Mouse (Mus musculus): ENCODE data around the gene Vmn1r213.

The Vmn1r213 gene

DNA sequence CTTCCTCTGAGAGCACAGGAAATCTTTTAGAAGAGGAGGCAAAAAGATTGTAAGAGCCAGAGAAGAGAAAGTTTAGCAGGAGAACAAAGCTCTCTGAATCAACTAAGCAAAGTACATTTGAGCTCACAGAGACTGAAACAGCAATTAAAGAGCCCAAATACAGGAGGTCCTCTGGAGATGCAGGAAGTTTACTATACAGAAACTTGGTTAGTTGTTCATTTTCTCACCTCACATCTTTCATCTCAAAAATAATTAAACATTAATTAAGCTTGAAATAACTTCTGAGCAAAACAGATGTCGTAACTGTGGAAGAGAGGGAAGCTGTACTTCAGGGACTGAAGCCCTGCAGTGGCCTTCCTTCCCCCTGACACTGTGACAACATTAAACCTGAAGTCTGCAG, at the start of gene Vmn1r213:
TSS of gene Vmn1r213 (plus strand) at position 301 of the 400 bp plus-strand sequence.
- no peak for DNase-seq (ENCODE audit: low spot score)

DNA sequence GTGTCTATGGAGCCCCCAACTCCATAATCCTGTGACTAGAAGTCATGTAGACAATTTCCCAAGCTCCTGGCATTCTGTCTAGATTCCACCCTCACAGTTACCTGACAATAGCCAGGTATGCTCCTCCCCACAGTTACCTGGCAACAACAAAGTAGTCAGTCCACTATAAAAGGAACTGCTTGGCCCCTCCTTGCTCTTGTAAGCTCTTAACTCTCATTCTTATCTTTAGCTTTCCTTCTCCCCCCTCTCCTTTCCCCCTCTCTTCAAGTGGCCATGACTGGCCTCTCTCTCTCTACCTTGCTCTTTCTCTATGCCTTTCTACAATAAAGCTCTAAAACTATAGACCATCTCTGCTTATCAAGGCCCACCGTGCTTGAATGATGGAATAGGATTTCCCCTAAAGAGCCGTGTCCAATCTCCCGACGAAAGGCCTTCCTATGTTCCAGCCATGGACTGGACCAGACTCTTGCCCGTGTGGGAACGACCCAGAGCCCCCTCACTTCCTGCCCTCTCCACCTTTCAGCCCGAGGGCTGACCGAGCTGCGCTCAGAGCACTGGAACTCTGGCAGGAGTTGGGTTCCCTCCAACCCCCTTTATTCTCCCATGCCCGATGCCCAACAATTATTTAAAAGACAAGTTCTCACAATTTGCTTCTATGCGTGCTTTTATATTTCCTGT, 17.1 kb upstream of the Vmn1r213 start:
- DNase-seq (ENCODE audit: low spot score): no peak

DNA sequence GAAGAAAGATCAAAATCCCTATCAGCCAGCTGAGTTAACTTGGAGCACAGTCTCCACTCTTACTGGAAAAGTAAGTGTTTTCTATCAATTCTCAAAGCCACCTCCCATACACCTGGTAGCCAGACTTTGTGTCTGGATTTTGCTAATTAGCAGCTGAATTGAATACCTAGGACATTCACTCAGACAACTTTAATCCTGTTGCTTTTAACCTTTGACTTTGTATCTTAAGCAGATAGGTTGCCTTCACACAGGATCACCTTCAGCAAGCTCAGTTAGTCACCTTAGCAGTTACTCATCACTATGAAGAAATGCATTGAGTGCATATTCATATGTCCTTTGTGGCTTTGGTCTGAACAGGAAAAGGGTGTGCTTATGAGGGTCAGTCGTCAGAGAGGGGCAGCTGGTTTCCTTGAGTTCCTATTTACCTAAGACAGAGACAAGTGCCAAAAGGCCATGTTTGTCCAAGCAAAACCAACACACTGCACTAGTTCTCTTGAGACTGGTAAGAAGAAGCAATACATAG, 15.2 kb upstream of the Vmn1r213 start:
- no peak for DNase-seq (ENCODE audit: low spot score)

DNA sequence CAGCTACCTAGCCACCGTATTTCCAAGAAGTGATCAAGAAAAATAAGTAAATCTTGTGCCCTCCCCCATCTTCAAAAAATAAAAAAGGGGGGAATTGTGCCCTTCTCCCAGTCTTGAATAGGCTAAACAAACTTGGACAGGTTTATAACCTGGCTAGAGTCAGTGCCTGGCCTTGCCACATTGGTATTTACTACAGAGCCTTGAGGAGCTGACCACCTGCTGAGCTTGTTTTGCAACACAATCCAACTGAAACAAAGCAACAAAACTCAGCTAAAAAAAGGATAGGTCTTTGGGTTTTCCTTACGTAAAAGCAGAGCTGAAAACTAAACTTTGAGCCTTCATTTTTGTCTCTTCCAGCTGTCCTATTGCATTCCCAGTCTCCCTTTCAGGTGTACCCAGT, 14.7 kb upstream of the Vmn1r213 start:
- DNase-seq (ENCODE audit: low spot score): no peak

DNA sequence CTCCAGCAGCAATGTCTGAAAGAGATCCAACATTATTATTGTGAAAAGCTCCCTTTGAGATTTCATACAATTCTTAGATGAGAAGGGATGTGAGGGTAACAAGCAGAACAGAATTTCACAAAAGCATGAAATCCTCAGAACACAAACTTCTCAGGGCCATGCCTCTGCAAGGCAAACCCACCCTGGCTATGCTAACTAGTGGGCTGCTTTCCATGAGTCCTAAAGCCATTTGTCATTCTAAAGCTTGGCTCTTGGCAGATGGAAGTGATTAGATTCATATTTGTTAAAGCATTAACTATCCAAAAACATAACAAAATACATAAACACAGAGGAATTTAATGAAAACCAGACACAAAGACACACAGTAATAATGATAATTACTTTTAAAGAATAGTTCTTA, 10.7 kb downstream of the Vmn1r213 start:
- no peak for DNase-seq (ENCODE audit: low spot score)

DNA sequence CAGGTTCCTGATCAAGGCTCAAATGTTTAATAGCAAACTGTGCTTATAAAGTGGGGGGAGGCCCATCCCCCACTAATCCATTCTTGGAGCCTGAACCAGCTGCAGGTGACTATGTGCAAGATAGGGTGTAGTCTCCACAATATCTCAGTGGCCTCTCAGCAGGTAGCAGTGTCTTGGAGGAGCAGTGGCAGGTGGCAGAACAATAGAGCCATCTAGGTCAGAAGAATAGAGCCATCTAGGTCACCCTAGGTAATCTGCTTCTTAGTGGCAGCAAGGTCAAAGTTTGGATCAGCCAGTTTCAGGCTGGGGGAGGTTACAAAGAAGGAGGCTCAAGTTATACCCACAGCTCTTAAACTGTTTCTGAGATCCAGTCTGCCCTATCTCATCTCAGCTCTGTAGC, 17.4 kb downstream of the Vmn1r213 start:
- no peak for DNase-seq (ENCODE audit: low spot score)

DNA sequence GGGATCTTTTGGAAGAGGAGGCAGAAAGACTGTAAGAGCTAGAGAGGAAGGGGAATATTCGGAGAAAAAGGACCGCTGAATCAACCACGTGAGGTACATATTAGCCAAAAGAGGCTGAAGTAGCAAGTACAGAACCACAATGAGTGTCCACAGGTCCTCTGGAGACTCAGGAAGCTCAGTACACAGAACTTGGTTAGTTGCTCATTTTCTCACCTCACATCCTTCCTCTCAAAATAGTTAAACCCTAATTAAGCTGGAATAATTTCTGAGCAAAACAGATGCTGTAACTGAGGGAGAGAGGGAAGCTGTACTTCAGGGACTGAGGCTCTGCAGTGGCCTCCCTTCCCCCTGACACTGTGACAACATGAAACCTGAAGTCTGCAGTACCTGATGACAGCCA, 22.7 kb downstream of the Vmn1r213 start, which contains the start of gene Vmn1r214:
TSS of gene Vmn1r214 (plus strand) at position 301 of the 400 bp plus-strand sequence.
- DNase-seq (ENCODE audit: low spot score): no peak

DNA sequence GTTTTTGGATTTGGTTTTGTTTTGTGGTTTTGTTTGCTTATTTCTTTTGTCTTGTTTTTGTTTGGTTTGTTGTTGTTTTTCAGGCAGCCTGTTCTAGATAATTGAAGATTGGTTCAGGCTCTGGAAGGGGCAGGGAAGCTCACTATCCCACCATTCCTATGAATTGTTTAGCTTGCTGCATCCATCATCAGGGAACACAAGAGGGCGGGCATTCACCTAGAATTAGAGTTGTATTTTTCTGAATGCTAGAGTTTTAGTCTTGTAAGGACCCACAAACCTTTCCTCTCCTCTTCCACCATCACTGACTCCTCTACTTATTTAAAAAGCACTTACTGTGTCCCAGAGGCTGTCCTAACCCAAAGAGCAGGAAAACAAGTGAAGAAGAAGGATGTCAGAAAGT, 50.3 kb downstream of the Vmn1r213 start:
- no peak for DNase-seq (ENCODE audit: low spot score)

Data from ovary, adult 18-20 months (tissue).